Mouse (Mus musculus): ENCODE data around the gene 4921507P07Rik.

GRCm38 (mm10) chr6:50639656-50640055, 43.2 kb upstream of the 4921507P07Rik start:
- TF ChIP-seq CTCF (IDR thresholded peaks at IDR 0.05; ENCODE audit: low read depth) (no peak), EP300 (optimal IDR thresholded peaks at IDR 0.05) (no peak)

Data from stomach, postnatal 0 days (tissue).